Mouse (Mus musculus): Measurements from ENCODE around the gene Rasd2.
A peak's percentile ranks its signal among the peaks of the same experiment; 100 is the strongest.

Rasd2 gene

DNA sequence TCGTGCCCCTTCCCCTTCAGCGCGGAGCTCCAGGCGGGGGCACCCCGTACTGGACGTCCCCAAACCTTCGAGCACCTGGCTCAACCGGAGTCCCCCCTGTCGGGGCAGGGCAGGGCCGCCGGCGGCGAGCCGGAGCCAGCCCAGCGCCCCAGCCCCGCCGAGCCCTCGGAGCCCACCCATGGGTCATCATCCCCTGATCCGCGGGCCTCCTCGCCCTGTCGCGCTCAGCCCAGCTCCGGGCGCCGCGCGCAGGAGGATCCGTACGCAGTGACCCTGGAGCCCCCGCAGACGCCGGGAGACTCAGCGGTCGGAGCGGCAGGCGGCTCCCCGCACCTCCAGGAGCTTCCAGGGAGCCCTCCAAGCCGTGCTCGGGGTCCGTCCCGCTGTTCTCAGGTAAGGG is at the start of gene Rasd2:
Gene Rasd2, plus strand, starts transcription at position 259 of the 400 bp plus-strand sequence.
- peak; percentile 25 for DNase-seq

DNA sequence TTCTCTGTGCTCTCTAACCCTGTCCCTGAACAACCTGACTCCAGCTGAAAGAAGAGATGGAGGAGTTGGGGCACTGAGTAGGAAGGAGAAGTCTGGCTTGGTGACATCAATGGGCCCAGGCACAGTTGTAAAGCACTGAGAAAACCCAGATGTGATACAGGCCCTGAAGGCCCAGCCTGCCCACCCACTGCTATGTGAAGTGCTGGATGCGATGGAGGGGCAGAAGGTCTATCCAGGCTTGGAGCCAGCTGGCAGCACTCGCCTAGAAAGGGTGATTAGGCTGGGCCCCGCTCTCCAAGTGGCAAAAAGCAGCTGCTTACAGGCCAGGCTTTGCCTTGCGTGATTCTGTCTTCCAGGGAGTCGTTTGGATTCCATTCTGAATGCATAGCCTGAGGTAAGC is 44.4 kb upstream of the Rasd2 start:
- no peak for DNase-seq

DNA sequence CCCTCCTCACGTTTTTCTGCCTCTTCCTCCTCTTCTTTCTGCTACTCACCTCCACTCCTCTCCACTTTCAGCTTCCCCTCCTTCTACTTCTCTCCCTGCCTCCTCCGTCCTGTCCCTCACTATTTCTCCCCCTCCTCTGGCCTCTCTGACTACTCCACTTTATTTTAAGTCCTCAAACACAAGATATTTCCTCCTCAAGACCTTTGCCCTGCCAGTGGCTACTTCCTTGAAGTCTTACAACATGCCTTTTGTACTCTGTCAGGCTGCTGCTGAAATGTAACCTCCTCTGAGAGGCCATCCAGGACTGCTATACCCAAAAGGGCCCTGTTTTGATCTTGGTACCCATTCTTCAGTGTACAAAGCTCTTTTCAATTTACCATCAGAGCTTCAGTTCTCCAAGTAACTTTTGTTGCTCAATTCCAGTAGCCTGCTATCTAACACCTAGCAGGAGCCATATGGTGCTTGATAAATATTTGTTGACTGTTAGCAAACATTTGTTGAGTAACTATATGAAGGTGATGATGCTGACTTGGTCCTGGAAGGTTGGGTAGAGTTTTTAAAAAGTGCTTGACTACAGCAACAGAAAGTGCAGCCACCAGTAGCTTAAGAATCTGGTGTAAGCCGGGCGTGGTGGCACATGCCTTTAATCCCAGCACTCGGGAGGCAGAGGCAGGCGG is 41.6 kb upstream of the Rasd2 start:
- no peak for DNase-seq

DNA sequence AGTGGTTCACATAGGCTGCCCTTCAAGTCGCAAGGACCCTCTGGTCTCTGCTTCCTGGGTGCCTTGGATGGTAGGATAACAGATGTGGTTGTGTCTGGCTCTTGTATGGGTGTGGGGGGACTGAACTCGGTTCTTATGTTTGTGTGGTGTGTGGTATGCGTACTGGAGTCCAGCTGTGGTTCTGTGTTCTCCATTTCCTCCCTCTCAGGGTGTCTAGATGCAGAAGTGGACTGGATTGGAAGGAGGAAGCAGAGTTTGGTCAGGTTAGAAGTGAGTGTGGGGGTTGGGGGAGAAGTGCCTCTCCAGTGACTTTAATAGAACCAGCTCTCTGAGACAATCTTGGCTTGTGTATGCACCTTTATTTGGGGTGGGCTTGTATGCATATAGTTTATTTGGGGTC is 20.7 kb upstream of the Rasd2 start:
- no peak for DNase-seq

DNA sequence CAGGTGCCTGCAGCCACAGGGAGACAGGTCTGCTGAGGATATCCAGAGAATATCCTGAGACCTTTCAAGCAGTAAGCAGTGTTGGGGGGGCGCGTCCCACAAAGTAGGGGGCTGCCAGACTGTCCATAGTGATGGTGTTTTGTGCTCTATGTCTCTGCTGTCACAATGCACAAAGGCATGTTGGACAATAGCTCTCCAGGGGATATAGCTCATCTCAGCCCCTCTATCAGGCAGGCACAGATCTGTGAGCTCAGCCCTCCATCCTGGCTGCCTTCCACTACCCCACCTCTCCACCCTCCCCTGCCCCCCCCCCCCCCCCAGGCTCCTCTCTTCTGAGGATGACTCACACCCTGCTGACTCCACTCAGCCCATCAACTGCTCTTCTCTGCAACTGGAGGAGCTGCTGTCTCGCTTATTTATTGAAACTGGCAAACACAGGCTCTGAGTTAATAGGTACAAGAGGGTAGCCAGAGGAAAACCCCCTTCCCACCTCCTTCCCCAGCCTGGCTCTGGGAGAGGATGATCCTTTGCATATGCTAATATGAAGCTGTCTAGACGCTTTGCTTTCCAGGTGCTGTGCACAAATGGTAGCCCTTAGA is 19.2 kb upstream of the Rasd2 start:
- DNase-seq = no peak

DNA sequence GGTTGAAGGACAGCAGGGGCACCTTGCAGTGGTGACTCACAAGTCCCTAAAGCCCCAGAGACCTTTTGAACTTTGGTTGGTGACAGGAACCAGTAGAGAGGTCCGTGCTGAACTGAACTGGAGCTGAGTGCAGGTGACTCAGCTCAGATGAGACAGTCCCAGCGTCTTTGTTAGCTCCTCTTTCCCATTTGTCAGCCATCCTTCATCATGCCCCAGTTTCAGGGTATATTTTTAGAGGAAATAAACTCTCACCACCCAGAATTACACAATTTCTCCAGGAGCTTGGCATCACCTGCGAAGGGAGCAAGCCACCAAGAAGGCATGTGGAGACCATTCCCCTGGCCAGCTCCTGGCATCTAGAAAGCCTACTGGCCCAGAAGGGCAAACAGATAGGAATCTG is 16.6 kb upstream of the Rasd2 start:
- DNase-seq = no peak

DNA sequence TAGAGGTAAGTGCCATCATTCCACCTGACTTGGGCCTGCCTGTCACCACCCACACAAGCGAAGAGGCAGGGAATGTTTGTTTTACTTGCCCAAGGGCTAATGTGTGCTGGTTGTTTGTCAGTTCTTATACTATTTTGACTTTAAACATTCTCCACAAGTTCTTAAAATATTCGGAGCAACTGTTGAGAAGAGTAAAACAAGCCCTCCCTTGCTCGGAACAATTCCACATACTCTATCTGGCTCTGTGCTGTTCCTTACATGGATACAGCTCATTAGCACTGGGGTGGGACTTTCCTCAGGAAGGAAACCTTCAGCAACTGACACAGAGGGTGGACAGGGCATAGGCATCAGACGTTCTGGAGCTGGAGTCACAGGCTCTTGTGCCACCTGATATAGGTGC is 15.9 kb upstream of the Rasd2 start:
- no peak for DNase-seq

DNA sequence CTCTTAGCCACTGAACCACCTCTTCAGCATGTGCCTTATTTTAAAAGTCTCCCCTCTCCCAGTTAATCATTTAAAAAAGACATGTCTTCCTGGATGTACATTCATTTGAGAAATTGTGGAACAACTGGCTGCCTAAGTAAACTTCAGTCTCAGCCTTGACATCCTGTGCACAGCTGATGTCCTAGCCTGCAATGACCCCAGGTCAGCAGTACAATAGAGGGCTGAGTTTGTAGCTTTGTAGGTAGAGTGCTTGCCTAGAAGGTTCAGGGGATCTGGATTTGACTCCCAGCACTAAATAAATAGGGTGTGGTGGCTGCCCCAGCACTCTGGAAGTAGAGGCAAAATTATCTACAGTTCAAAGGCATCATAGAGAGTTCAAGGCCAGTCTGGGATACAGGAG is 15.4 kb upstream of the Rasd2 start:
- no peak for DNase-seq

DNA sequence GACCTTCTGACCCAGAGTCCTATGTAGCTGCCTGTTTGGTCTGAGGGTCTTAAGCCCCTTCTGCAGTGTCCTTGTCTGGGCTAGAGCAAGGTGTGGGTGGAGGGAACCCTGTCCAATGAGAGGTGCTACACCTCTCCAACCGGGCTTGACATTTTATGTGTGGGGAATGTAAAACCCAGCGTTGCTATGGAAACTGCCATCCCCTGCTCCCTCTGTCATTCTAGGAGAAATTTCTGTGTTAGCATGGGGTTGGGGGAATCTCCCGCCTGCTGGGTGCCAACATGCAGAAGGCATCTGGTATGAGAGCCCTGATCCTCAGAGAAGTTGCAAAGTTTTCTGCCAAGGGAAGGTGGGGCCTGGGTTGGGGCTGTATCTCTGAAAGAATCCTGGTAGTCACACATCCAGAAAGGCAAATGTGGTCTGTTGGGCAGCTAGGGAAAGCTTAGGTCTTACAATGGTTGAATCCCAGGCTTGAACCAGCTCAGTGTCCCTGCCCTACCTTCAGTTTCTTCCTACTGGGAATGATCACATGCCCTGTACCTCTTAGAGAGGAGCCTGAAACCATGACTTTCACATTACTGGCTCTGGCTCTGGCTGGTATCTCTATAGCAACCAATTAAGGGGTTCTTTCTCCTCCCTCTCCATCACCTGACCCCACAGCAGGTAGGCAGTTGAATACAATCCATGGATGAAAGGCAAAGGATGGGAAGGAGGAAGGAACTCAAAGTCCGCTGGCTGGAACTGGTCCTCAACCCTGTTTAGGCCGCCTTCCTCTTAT is 14.6 kb upstream of the Rasd2 start:
- no peak for DNase-seq

DNA sequence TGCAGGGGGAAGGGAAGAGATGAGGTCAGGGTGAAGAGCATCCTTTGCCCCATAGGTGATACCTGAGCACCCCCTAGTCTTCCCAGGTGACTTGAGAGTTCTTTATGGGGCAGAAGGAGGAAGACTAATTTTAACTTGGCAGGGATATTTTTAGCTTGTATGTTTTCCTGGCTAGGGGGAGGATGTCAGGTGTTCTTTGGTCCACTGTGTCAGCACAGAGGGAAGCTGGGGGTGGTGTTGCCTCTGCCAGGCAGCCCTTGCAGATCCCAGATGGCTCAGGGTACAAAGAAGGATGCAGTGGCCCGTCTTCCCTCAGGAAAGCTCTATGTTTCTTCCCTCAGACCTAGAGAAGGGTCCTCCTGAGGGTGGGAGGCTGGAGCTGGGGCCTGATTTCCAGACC is 13.8 kb upstream of the Rasd2 start:
- DNase-seq = no peak

DNA sequence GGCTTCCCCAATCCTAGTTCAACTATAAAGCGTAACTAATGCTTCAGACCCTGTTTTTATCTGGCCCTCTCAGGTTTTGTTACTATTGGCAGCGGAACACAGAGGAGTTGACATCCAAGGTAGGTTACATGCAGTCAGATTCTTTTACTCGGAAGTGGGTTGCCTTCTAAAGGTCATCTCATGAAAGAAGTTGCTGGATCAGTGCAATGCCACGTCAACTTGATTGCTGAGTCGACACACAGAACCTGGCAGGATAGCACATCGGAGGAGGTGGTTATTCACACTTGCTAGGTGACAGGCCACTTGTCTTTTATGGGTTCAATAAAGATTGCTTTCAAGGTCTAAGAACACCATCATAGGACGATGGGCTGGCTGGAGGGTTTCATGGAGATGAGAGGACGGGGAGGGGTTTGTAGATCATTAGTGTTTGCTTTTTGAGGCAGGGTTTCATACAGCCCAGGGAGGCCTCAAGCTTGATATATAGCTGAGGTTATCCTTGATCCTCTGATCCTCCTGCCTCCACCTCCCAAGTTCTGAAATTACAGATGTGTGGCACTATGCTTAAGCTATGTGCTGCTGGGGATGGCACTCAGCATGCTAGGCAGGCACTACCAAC is 11.6 kb upstream of the Rasd2 start:
- DNase-seq = no peak

DNA sequence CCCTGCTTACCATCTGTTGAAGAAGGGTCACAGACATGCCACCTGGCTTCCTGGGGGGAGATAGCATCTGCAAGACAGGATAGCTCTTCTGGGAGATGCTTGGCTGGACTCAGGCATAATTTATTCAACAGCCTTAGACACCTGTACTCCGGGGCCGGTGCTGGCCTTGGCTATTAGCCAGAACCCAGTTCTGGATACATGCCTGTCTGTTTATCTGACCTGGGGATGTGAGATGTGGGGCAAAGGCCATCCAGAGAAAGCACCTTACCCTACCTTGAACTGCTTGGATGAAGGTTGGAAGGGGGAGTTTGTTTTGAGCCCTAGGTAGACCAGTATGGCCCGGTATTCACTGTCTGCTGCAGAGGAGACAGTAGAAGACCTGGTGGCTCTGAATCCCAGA is 10.8 kb upstream of the Rasd2 start:
- DNase-seq = no peak

DNA sequence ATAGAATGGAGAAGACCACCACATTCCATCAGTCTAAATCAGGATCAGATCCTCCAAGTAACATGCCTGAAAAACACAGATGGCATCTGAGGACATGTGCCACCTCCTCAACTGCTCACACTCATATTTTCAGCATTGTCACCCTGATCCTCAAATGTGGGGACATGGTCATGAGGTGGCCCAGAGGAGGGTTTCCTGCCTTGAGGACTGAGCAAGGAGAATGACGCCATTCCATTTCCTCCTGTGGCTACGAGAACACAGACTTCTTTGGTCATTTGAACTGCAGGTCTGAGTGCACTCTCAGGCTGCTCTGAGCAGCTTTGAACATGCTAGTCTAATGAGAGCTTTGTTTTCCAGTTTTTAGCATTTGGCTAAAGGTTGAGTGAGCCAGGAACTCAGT is 10.3 kb upstream of the Rasd2 start:
- no peak for DNase-seq

DNA sequence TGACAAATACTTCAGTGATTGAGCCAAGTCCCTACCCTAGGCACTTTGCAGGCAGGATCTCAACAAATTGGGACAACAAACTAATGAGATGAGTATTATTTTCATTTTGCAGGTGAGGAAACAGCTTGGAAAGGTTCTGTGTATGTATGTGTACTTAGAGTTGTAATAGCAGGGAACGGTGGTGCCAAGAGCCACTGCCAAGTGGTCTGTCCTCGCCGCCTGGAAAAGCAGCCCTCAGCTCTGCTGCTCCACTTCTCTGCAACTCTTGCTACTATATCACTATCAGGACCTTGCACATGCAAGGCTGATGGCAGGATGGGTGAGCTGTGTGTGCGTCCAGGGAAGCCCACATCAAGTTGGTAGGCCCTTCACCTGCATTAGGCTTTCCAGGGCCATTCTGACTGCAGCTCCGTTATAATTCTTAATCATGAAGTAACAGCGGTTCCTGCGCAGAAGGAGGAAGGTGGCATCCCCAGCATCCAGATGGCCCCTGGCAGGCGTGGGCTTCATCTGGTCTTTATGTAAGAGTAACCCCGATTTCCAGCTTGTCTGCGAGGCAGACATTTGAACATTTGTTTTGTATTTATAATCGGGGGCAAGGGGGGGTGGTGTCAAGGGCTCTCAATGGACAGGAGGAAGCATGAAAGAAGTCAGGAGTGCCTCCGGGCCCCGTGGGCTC is 9.4 kb upstream of the Rasd2 start:
- DNase-seq = no peak

DNA sequence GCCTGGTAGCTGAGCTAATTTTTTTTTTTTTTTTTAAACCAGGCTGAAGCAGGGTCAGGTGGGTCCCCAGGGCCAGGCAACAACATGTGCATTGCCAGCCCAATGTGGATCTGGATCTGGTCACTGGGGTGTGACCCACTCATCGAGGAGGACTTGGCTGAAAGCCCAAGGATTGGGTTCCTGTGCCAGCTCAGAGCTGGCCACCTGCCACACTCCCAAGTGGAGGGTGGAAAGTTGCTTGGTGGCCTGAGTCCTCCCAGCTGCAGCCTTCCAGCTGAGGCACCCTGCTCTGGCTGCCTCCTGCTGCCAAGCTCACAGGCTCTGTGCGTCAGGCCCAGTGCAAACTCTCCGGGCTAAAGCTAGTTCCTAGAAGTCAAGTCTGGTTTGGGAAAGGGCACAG is 2.3 kb upstream of the Rasd2 start:
- DNase-seq = peak; percentile 24

DNA sequence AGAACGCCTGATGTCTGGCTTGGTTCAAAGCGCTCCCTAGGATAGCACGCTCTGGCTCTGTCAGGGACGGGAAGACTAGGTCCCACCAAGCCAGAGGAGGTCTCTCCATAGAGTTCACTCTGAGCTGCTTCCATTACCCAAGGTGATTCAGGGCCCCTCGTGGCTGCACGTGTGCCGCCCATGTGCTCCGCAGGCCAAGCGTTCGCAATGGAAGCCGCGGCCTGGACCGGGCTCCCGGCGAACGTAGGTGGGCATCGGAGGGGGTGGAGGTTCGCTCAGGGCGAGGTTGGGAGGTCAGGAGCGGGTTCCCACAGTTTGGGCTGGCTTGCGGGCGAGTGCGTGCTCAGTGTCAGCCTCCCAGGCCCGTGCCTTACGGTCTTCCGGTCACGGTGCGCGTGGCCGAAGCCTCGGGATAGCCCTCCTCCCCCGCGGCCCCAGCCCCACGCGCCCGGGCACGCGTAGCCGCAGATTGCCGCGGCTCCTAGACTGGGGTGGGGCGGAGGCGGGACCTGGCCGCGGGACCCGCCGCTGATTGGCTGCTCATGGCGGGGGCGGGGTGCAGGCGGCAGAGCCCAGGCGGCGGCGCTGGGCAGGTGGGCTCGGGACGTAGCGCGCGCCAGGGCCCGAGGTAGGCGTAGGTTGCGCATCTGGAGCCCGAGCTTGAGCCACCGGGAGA is 975 bp upstream of the Rasd2 start:
- peak; percentile 88 for DNase-seq

DNA sequence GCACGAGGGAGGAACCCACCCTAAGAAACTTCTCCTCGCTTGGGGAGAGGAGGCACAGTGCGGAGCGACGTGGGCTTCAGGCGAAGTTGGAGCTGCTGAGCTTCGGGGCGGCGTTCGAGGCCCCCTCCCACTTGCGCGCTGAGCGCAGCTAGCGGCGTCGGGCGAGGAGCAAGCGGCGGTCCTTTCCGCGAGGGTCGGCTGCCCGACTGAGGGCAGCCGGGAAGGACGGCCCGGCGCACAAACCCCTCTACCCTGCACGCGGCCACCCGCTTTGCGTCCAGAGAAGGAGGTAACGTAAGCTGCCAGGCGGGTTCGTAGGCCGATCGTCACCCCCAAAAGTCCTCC is 465 bp upstream of the Rasd2 start:
- no peak for DNase-seq

DNA sequence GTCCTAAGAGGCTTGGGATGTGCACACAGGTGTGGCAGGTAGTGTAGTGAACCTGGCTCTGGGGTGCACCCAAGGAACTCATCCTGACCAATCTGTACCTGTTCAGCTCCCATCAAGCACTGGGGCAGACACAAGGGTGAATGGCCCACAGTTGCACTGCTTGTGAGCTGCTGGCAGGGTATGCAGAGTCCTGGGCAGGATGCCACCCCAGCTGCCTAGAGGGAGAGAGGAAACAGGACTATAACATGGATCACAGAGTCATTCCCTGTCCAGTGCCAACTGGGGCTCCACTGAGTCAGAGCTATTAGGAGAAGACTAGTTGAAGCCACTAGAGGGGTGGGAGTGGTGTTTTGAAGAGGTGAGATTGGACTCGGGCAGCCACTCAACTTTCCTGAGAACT is 1.3 kb downstream of the Rasd2 start:
- no peak for DNase-seq

DNA sequence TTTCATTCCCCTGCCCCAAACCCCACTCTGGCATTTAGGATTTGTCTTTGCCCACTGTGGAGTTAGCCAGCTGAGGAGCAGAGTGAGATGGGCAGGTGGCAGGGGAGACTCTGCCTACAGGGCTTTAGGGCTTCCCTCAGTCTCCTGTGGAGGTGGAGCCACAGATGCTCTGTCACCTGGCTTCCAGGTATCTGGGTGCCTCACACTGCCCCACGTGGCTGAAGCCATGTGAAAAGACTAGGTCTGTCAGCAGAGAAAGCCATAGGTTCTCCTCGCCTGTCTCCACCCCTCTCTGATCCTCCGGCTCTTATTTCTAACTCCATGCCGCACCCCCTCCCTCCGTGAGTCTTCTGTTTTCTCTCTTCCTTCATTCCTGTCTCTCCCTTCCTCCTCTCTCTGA is 2.2 kb downstream of the Rasd2 start:
- DNase-seq = no peak

DNA sequence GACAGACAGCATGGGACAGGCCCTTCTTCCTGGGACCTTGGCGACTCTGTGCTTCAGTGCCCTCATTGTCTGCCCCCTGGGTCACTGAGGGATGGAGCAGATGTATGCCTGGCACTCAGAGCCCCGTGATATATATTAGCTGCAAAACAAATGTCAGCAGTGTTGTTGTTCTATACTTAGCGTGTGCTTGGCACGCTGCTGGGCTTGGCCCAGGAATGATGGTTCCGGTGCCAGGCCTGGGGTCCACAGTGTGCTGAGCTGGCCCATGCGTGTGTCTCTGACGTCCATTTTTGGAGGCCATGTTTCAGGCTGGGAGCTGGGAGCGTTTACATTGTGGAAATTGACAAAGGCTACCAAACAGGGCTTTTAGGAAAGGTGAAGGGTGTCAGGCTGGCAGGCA is 3.1 kb downstream of the Rasd2 start:
- DNase-seq = no peak

DNA sequence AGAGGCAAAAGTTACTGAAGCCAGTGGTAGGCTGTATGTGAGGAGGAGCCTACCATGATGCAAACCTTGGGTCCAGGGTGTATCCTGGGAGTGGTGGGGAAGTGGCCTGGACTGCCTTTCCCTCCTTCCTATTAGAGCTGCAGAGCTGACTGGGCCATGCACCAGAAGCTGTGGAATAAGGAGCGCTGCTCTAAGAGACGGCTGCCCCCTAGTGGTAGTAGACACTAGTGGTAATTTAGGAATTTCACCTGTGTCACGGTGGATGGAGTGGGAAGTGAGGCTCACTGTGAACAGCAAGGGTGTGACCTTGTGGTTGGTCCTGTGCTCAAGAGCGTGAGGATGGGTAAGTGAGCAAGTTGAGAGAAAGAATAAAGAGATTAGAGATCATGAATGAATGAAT is 4.2 kb downstream of the Rasd2 start:
- DNase-seq = peak; percentile 71

DNA sequence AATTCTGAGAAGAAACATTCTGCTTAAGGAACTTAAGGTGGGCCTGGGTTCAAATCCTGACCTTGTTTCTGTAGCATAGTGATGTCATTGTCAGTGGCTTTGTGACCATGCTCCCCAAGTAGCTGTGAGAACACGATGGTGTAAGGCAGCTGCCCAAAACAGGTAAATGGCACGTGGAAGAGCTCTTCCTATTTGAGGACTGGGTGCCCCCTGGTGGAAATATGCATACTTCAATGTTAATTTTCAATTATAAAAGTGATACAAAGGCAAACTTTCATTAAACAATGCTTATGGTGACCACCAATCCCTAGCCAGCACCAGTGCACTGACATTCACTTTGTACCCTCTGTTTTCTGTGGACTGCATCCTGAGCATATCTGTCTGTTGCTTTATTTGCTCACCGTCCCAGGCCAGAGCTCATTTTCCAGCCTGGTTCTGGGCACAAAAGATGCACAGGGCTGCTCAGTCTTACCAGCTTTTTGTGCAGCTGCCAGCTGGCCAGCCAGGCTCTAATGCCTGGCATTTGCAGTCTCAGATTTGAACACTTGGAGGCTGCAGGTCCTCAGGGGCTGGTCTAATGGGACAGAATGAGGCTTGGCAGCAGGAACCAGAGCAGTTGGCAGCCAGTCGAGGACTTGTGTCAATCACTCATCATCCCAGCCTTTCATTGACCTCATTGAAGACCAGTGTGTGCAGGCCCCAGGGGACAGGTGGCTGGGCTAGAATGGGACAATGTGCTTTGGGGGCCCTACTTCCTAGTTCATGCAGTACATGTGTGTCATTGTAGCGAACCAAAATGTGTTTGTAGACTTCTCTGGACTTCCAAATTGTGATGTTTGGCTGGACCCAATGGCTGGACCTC is 6.4 kb downstream of the Rasd2 start:
- DNase-seq = peak; percentile 32
